In genomic region chr17:26631811-26632327, GRCm38 (mm10) we compare ENCODE assay signal across 14 mouse cellular contexts. TPM values are rescaled to one million over a fixed set of nuclear protein-coding genes. Genes with fewer than 3 reads are reported as not detected.
DNase-seq lines count a peak whose midpoint lies in the region; ATAC-seq and TF ChIP-seq lines count a peak whose summit lies in the region.
"Had no signal": no experiment of that assay in that cellular context is flagged by ENCODE, and none has a peak within 500 bp of the region (broad histone marks: within the 10 kb centered on the region; RNA-seq: fewer than 3 reads in every experiment).

No protein-coding gene starts in this region.

- no peak overlapping the region for H3K4me2 ChIP-seq in hindbrain, embryonic 14.5 days (replicated peaks)

- WGBS in hindbrain, embryonic 14.5 days, result 89% methylated on average over 8 of the region's 8 CpGs
- WGBS in limb, embryonic 10.5 days, result 94% methylated on average over 8 of the region's 8 CpGs

- no peak overlapping the region for H3K9ac ChIP-seq in hindbrain, embryonic 14.5 days

- no peak for TF ChIP-seq CTCF in left cerebral cortex, adult 2 months (IDR thresholded peaks at IDR 0.05)
- no peak for TF ChIP-seq CTCF in gastrocnemius, adult 2 months (IDR thresholded peaks at IDR 0.05)

- H3K27me3 ChIP-seq in hindbrain, embryonic 14.5 days (ENCODE audit: control insufficient read depth, insufficient read depth, low read length), result no peaks in the 10 kb centered on the region
- no peaks in the 10 kb centered on the region for H3K27me3 ChIP-seq in limb, embryonic 10.5 days (ENCODE audit: low read depth, poor library complexity, severe bottlenecking)

- H3K27ac ChIP-seq in left cerebral cortex, adult 2 months, result peak overlapping the region; percentile 89
- H3K27ac ChIP-seq in hindbrain, embryonic 14.5 days, result no peak overlapping the region
- no peak overlapping the region for H3K27ac ChIP-seq in gastrocnemius, adult 2 months
- H3K27ac ChIP-seq in limb, embryonic 10.5 days, result no peak overlapping the region
- H3K27ac ChIP-seq: forebrain, embryonic 10.5 days; midbrain, embryonic 10.5 days had no signal

- H3K36me3 ChIP-seq in hindbrain, embryonic 14.5 days (replicated peaks; ENCODE audit: control insufficient read depth, insufficient read depth), result peaks cover 96% of the 10 kb centered on the region
- peaks cover 100% of the 10 kb centered on the region for H3K36me3 ChIP-seq in limb, embryonic 10.5 days

- H3K4me1 ChIP-seq in hindbrain, embryonic 14.5 days (replicated peaks; ENCODE audit: control insufficient read depth, insufficient read depth, low read length), result no peaks in the 10 kb centered on the region
- no peaks in the 10 kb centered on the region for H3K4me1 ChIP-seq in limb, embryonic 10.5 days
- H3K4me1 ChIP-seq: forebrain, embryonic 10.5 days; midbrain, embryonic 10.5 days had no signal

- H3K9me3 ChIP-seq in hindbrain, embryonic 14.5 days (ENCODE audit: control insufficient read depth, low read length), result no peaks in the 10 kb centered on the region
- no peaks in the 10 kb centered on the region for H3K9me3 ChIP-seq in limb, embryonic 10.5 days (replicated peaks)
- H3K9me3 ChIP-seq: forebrain, embryonic 10.5 days; midbrain, embryonic 10.5 days had no signal

- no peak for ATAC-seq in hindbrain, embryonic 14.5 days (ENCODE audit: low FRiP score)

- intact Hi-C loops in left cerebral cortex, adult 2 months (cut with DNase I), result loop anchor here (2.0 to 5.0 kb wide), 2 partner anchors 23 to 55 kb away; no protein-coding TSS in a partner anchor
- intact Hi-C loops in gastrocnemius, adult 2 months (cut with DNase I), result loop anchor here (10.0 kb wide), 1 partner anchor 317 kb away; no protein-coding TSS in a partner anchor

- no peak overlapping the region for H3K4me3 ChIP-seq in left cerebral cortex, adult 2 months
- no peak overlapping the region for H3K4me3 ChIP-seq in hindbrain, embryonic 14.5 days (replicated peaks; ENCODE audit: low read length)
- H3K4me3 ChIP-seq in gastrocnemius, adult 2 months, result no peak overlapping the region
- no peak overlapping the region for H3K4me3 ChIP-seq in limb, embryonic 10.5 days
- H3K4me3 ChIP-seq: forebrain, embryonic 10.5 days; midbrain, embryonic 10.5 days had no signal

- peak; percentile 48 for DNase-seq in cerebellum, adult 11 months
- DNase-seq in cerebellum, postnatal 4 days (ENCODE audit: low spot score in 2 of 2), result no peak
- DNase-seq in 3134 (ENCODE audit: extremely low read depth, insufficient read length, low spot score), result peak; percentile 64
- peak; percentile 55 to 56 for DNase-seq in cerebellum, postnatal 10 days
- peak; percentile 59 to 66 for DNase-seq in left cerebral cortex, adult 2 months (ENCODE audit: extremely low spot score in 1 of 2, low spot score in 2 of 2)
- no peak for DNase-seq in hindbrain, embryonic 14.5 days (ENCODE audit: low spot score)
- no peak for DNase-seq in gastrocnemius, adult 2 months
- DNase-seq in limb, embryonic 10.5 days (ENCODE audit: low spot score), result no peak
- DNase-seq: heart, postnatal 4 days; kidney, adult 8-10 months; lung, adult 18-20 months; thymus, adult 2 months had no signal

RNA-seq across cellular contexts. Expression of gene Atp6v0e, which starts 31.2 kb away (rescaled TPM):
- 10 to 100 TPM; 39.2 to 44.6 TPM for total RNA-seq in left cerebral cortex, adult 2 months (2021)
- polyA plus RNA-seq in hindbrain, embryonic 14.5 days (2014; fragmentation: Nextera tagmentation; extraction: Ambion mirVana), result 91.3 and 106 TPM in 2 replicates
- 10 to 100 TPM; 28.7 to 31.2 TPM for total RNA-seq in gastrocnemius, adult 2 months (2021)
- polyA plus RNA-seq in limb, embryonic 10.5 days (2016; fragmentation: Nextera tagmentation; extraction: Ambion mirVana), result 104 and 107 TPM in 2 replicates

Comparison
In these comparisons a context has a peak if more than half of its experiments do, and no peak if none do; other contexts are left out.
1. DNase-seq: peak in cerebellum, adult 11 months (single experiment), 3134 (single experiment), cerebellum, postnatal 10 days (2 of 2) and left cerebral cortex, adult 2 months (2 of 2); none in cerebellum, postnatal 4 days (0 of 2), hindbrain, embryonic 14.5 days (single experiment), gastrocnemius, adult 2 months (single experiment) and limb, embryonic 10.5 days (single experiment).